Mouse (Mus musculus): ENCODE data around the gene Rph3a. TPM values are rescaled to one million over a fixed set of nuclear protein-coding genes. Genes with fewer than 3 reads are reported as not detected.

Gene Rph3a
- polyA plus RNA-seq, 1 experiment from 2014 or later, result not detected

GRCm38 (mm10) chr5:121014496-121014895, 4.6 kb upstream of the Rph3a start:
- H3K27me3 ChIP-seq (ENCODE audit: control insufficient read depth, insufficient read depth, low read length), result peaks cover 6% of the 10 kb centered on the region; the same call in 1 of the 2 replicates
- no peaks in the 10 kb centered on the region for H3K9me3 ChIP-seq (replicated peaks; ENCODE audit: control insufficient read depth, low read length)
- H3K4me2 ChIP-seq (ENCODE audit: low read depth, low read length), result no peak overlapping the region
- 82% methylated on average over 2 of the region's 2 CpGs for WGBS
- no peaks in the 10 kb centered on the region for H3K36me3 ChIP-seq (ENCODE audit: control insufficient read depth, insufficient read depth)
- no peak for ATAC-seq (replicated peaks; ENCODE audit: extremely low read depth, insufficient read depth, low FRiP score)
- no peak overlapping the region for H3K4me3 ChIP-seq (ENCODE audit: low read length)
- H3K9ac ChIP-seq (ENCODE audit: low read length), result no peak overlapping the region
- H3K27ac ChIP-seq (ENCODE audit: low read length), result no peak overlapping the region
- H3K4me1 ChIP-seq (ENCODE audit: control insufficient read depth, insufficient read depth, low read length), result no peaks in the 10 kb centered on the region

- ATAC-seq (replicated peaks; ENCODE audit: extremely low read depth, insufficient read depth, low FRiP score), result no peak
- WGBS, result 40% methylated on average over 2 of the region's 2 CpGs
- Histone ChIP-seq H3K27ac (ENCODE audit: low read length) (no peak overlapping the region), H3K27me3 (ENCODE audit: control insufficient read depth, insufficient read depth, low read length) (peaks cover 22% of the 10 kb centered on the region), H3K9ac (ENCODE audit: low read length) (no peak overlapping the region), H3K36me3 (ENCODE audit: control insufficient read depth, insufficient read depth) (no peaks in the 10 kb centered on the region), H3K4me1 (ENCODE audit: control insufficient read depth, insufficient read depth, low read length) (no peaks in the 10 kb centered on the region), H3K4me2 (ENCODE audit: low read depth, low read length) (no peak overlapping the region), H3K9me3 (replicated peaks; ENCODE audit: control insufficient read depth, low read length) (no peaks in the 10 kb centered on the region), H3K4me3 (ENCODE audit: low read length) (no peak overlapping the region)
These were observed 2.1 kb upstream of the Rph3a start for GRCm38 (mm10) chr5:121011962-121012361.

GRCm38 (mm10) chr5:121009406-121009805, 486 bp downstream of the Rph3a start:
- H3K4me2 ChIP-seq (ENCODE audit: low read depth, low read length), result no peak overlapping the region
- no peaks in the 10 kb centered on the region for H3K9me3 ChIP-seq (replicated peaks; ENCODE audit: control insufficient read depth, low read length)
- peaks cover 22% of the 10 kb centered on the region for H3K27me3 ChIP-seq (ENCODE audit: control insufficient read depth, insufficient read depth, low read length)
- no peak for ATAC-seq (replicated peaks; ENCODE audit: extremely low read depth, insufficient read depth, low FRiP score)
- no peak overlapping the region for H3K9ac ChIP-seq (ENCODE audit: low read length)
- H3K36me3 ChIP-seq (ENCODE audit: control insufficient read depth, insufficient read depth), result no peaks in the 10 kb centered on the region
- H3K27ac ChIP-seq (ENCODE audit: low read length), result no peak overlapping the region
- H3K4me1 ChIP-seq (ENCODE audit: control insufficient read depth, insufficient read depth, low read length), result no peaks in the 10 kb centered on the region
- WGBS, result 0% methylated on average over 19 of the region's 19 CpGs
- H3K4me3 ChIP-seq (ENCODE audit: low read length), result no peak overlapping the region

GRCm38 (mm10) chr5:121008411-121009239, 1.3 kb downstream of the Rph3a start:
- no peak for ATAC-seq (replicated peaks; ENCODE audit: extremely low read depth, insufficient read depth, low FRiP score)
- Histone ChIP-seq H3K27me3 (ENCODE audit: control insufficient read depth, insufficient read depth, low read length) (peaks cover 22% of the 10 kb centered on the region), H3K9me3 (replicated peaks; ENCODE audit: control insufficient read depth, low read length) (no peaks in the 10 kb centered on the region), H3K4me3 (ENCODE audit: low read length) (no peak overlapping the region), H3K4me1 (ENCODE audit: control insufficient read depth, insufficient read depth, low read length) (no peaks in the 10 kb centered on the region), H3K9ac (ENCODE audit: low read length) (no peak overlapping the region), H3K4me2 (ENCODE audit: low read depth, low read length) (no peak overlapping the region), H3K27ac (ENCODE audit: low read length) (no peak overlapping the region), H3K36me3 (ENCODE audit: control insufficient read depth, insufficient read depth) (no peaks in the 10 kb centered on the region)
- WGBS, result 18% methylated on average over 15 of the region's 15 CpGs

- H3K27ac ChIP-seq (ENCODE audit: low read length), result no peak overlapping the region
- H3K4me2 ChIP-seq (ENCODE audit: low read depth, low read length), result no peak overlapping the region
- H3K9me3 ChIP-seq (replicated peaks; ENCODE audit: control insufficient read depth, low read length), result no peaks in the 10 kb centered on the region
- no peak for ATAC-seq (replicated peaks; ENCODE audit: extremely low read depth, insufficient read depth, low FRiP score)
- H3K36me3 ChIP-seq (ENCODE audit: control insufficient read depth, insufficient read depth), result no peaks in the 10 kb centered on the region
- peaks cover 24% of the 10 kb centered on the region for H3K27me3 ChIP-seq (ENCODE audit: control insufficient read depth, insufficient read depth, low read length)
- H3K9ac ChIP-seq (ENCODE audit: low read length), result no peak overlapping the region
- no peaks in the 10 kb centered on the region for H3K4me1 ChIP-seq (ENCODE audit: control insufficient read depth, insufficient read depth, low read length)
- no peak overlapping the region for H3K4me3 ChIP-seq (ENCODE audit: low read length)
- 61% methylated on average over 3 of the region's 3 CpGs for WGBS
These were observed 2.3 kb downstream of the Rph3a start for GRCm38 (mm10) chr5:121007563-121007962.

GRCm38 (mm10) chr5:121007130-121007529, 2.8 kb downstream of the Rph3a start:
- Histone ChIP-seq H3K36me3 (ENCODE audit: control insufficient read depth, insufficient read depth) (no peaks in the 10 kb centered on the region), H3K4me2 (ENCODE audit: low read depth, low read length) (no peak overlapping the region), H3K4me3 (ENCODE audit: low read length) (no peak overlapping the region), H3K9me3 (replicated peaks; ENCODE audit: control insufficient read depth, low read length) (no peaks in the 10 kb centered on the region), H3K9ac (ENCODE audit: low read length) (no peak overlapping the region), H3K27me3 (ENCODE audit: control insufficient read depth, insufficient read depth, low read length) (peaks cover 24% of the 10 kb centered on the region), H3K27ac (ENCODE audit: low read length) (no peak overlapping the region), H3K4me1 (ENCODE audit: control insufficient read depth, insufficient read depth, low read length) (no peaks in the 10 kb centered on the region)
- WGBS, result 76% methylated on average over 8 of the region's 8 CpGs
- no peak for ATAC-seq (replicated peaks; ENCODE audit: extremely low read depth, insufficient read depth, low FRiP score)

DNA sequence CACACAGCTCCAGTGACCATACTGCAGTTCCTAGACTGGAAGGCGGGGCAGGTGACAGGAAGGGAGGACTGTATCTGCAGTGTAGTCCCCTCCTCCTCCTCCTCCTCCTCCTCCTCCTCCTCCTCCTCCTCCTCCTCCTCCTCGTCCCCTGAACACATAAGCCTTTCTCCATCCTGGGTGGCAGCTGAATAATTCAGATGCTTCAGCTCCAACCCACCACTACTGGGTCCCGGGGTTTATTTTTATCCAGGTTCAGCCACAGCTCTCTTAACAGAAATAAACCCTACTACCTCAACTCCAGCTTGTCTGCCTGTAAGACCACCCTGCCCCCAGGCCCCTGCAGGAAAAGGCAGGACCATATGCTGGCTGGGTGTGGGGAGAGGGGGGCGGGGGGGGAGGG, 3.7 kb downstream of the Rph3a start:
- Histone ChIP-seq H3K4me1 (ENCODE audit: control insufficient read depth, insufficient read depth, low read length) (no peaks in the 10 kb centered on the region), H3K36me3 (ENCODE audit: control insufficient read depth, insufficient read depth) (no peaks in the 10 kb centered on the region), H3K4me2 (ENCODE audit: low read depth, low read length) (no peak overlapping the region), H3K9ac (ENCODE audit: low read length) (no peak overlapping the region), H3K27me3 (ENCODE audit: control insufficient read depth, insufficient read depth, low read length) (peaks cover 24% of the 10 kb centered on the region), H3K27ac (ENCODE audit: low read length) (no peak overlapping the region), H3K9me3 (replicated peaks; ENCODE audit: control insufficient read depth, low read length) (no peaks in the 10 kb centered on the region), H3K4me3 (ENCODE audit: low read length) (no peak overlapping the region)
- no peak for ATAC-seq (replicated peaks; ENCODE audit: extremely low read depth, insufficient read depth, low FRiP score)
- 52% methylated on average over 2 of the region's 4 CpGs for WGBS

DNA sequence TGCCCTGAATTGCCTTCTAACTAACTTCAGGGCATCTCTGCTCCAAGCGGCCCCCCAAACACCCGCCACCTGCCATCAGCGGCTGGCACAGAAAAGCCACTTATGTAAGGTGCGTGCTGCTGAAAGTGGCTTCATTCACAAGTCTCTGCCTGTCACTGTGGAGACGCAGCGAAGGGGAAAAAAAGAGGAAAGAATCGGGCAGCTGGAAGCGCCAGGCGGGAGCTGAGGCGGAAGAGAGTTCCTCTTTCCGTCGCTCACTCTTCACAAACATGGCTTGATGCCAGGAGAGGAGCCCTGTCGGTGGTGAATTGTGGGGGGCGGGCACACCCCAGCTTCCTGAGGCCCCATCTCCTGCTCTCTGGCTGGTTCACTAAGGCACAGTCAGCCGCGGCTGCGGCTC, 6.1 kb downstream of the Rph3a start:
- 33% methylated on average over 17 of the region's 17 CpGs for WGBS
- ATAC-seq (replicated peaks; ENCODE audit: extremely low read depth, insufficient read depth, low FRiP score), result no peak
- Histone ChIP-seq H3K4me1 (ENCODE audit: control insufficient read depth, insufficient read depth, low read length) (no peaks in the 10 kb centered on the region), H3K36me3 (ENCODE audit: control insufficient read depth, insufficient read depth) (no peaks in the 10 kb centered on the region), H3K27me3 (ENCODE audit: control insufficient read depth, insufficient read depth, low read length) (peaks cover 12% of the 10 kb centered on the region), H3K4me3 (ENCODE audit: low read length) (no peak overlapping the region), H3K27ac (ENCODE audit: low read length) (no peak overlapping the region), H3K9ac (ENCODE audit: low read length) (no peak overlapping the region), H3K4me2 (ENCODE audit: low read depth, low read length) (no peak overlapping the region), H3K9me3 (replicated peaks; ENCODE audit: control insufficient read depth, low read length) (no peaks in the 10 kb centered on the region)

- no peaks in the 10 kb centered on the region for H3K4me1 ChIP-seq (ENCODE audit: control insufficient read depth, insufficient read depth, low read length)
- WGBS, result 34% methylated on average over 12 of the region's 12 CpGs
- peaks cover 2% of the 10 kb centered on the region; the same call in 1 of the 2 replicates for H3K27me3 ChIP-seq (ENCODE audit: control insufficient read depth, insufficient read depth, low read length)
- ATAC-seq (replicated peaks; ENCODE audit: extremely low read depth, insufficient read depth, low FRiP score), result no peak
- H3K27ac ChIP-seq (ENCODE audit: low read length), result no peak overlapping the region
- H3K9me3 ChIP-seq (replicated peaks; ENCODE audit: control insufficient read depth, low read length), result no peaks in the 10 kb centered on the region
- no peak overlapping the region for H3K4me3 ChIP-seq (ENCODE audit: low read length)
- H3K36me3 ChIP-seq (ENCODE audit: control insufficient read depth, insufficient read depth), result no peaks in the 10 kb centered on the region
- H3K9ac ChIP-seq (ENCODE audit: low read length), result no peak overlapping the region
- no peak overlapping the region for H3K4me2 ChIP-seq (ENCODE audit: low read depth, low read length)
These were observed 10.3 kb downstream of the Rph3a start for GRCm38 (mm10) chr5:120999573-120999972.
